Mouse (Mus musculus) central nervous system, embryonic 14 days (tissue): ENCODE results near the gene Rpp40. TPM values are rescaled to one million over a fixed set of nuclear protein-coding genes. Genes with fewer than 3 reads are reported as not detected.

ENCODE experiments used
- polyA plus RNA-seq: library from polyadenylated mRNA; depleted of rRNA; stranded (reverse); fragments of >200 nt; gene quantifications from 2 replicates; pipeline ENCODE4 v1.2.3, GENCODE M21; 2012; rRNA removed

Rpp40 gene
- polyA plus RNA-seq: 6.4 and 7.0 TPM in 2 replicates

DNA sequence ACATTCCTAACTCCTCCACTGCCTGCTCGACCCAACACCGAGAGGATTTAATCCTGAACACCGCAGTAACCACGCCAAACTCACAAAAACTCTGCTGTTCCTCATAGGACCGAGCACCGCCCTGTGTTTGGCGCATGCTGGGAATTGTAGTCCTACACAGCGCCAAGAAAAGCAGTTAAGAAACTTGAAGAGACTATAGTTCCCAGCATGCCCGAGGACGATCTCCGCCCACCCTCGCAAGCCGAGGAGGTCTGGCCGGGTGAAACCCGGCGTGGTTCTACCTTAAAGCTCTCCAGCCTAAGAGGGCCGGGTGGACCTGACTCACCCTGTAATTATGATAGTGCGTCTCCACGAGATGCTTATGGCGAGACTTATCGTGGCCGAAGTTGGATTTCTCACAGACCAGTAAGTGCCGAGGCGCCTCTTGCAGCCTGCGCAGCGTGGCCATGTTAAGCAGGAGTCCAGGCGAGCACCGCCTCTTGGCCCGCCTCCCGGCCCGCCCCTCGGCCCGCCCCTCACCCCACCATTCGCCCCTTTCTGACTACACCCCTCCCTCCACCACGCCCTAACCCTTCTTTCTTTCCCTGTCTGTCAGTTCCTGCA is at the start of gene Rpp40:
Gene Rpp40 (minus strand): TSS at position 481 of the 603 bp plus-strand sequence.

Other genes starting within 250 kb of the Rpp40 start
- 6.9 and 8.3 TPM in 2 replicates for gene Cdyl, start 246.5 kb downstream of the Rpp40 start, polyA plus RNA-seq
- 0.50 and 0.54 TPM in 2 replicates for gene Ppp1r3g, start 52.5 kb upstream of the Rpp40 start, polyA plus RNA-seq
- 30.5 and 32.8 TPM in 2 replicates for gene Fars2, start 211.1 kb upstream of the Rpp40 start, polyA plus RNA-seq
- 12.0 and 13.5 TPM in 2 replicates for gene Lyrm4, start 211.2 kb upstream of the Rpp40 start, polyA plus RNA-seq